Mouse (Mus musculus): Measurements from ENCODE around the gene Traf7.

The Traf7 gene

GRCm38 (mm10) chr17:24527723-24528559, at the start of gene Traf7:
Gene Traf7, minus strand, starts transcription at chr17:24527938.
- peak; percentile 90 for DNase-seq (ENCODE audit: low spot score)

GRCm38 (mm10) chr17:24573811-24574210, 46.1 kb upstream of the Traf7 start:
- no peak for DNase-seq (ENCODE audit: low spot score)

GRCm38 (mm10) chr17:24572651-24573245, 45.0 kb upstream of the Traf7 start:
- no peak for DNase-seq (ENCODE audit: low spot score)

GRCm38 (mm10) chr17:24569837-24570236, 42.1 kb upstream of the Traf7 start:
- no peak for DNase-seq (ENCODE audit: low spot score)

GRCm38 (mm10) chr17:24567034-24567779, 39.5 kb upstream of the Traf7 start:
- peak; percentile 60 for DNase-seq (ENCODE audit: low spot score)

GRCm38 (mm10) chr17:24565792-24566191, 38.1 kb upstream of the Traf7 start:
- DNase-seq (ENCODE audit: low spot score), result no peak

GRCm38 (mm10) chr17:24565092-24565491, 37.4 kb upstream of the Traf7 start:
- DNase-seq (ENCODE audit: low spot score), result no peak

- no peak for DNase-seq (ENCODE audit: low spot score)
Observed at GRCm38 (mm10) chr17:24564422-24564821, 36.7 kb upstream of the Traf7 start.

GRCm38 (mm10) chr17:24563638-24564037, 35.9 kb upstream of the Traf7 start:
- DNase-seq (ENCODE audit: low spot score), result no peak

- no peak for DNase-seq (ENCODE audit: low spot score)
Observed at GRCm38 (mm10) chr17:24561592-24561991, 33.9 kb upstream of the Traf7 start.

GRCm38 (mm10) chr17:24560301-24561028, 32.7 kb upstream of the Traf7 start:
- no peak for DNase-seq (ENCODE audit: low spot score)

- DNase-seq (ENCODE audit: low spot score), result no peak
Observed at GRCm38 (mm10) chr17:24559146-24559545, 31.4 kb upstream of the Traf7 start.

GRCm38 (mm10) chr17:24558600-24559099, 30.9 kb upstream of the Traf7 start:
- DNase-seq (ENCODE audit: low spot score), result no peak

- DNase-seq (ENCODE audit: low spot score), result no peak
Observed at GRCm38 (mm10) chr17:24557091-24557490, 29.4 kb upstream of the Traf7 start.

GRCm38 (mm10) chr17:24551050-24551444, 23.3 kb upstream of the Traf7 start:
- DNase-seq (ENCODE audit: low spot score), result no peak

GRCm38 (mm10) chr17:24550416-24551049, 22.8 kb upstream of the Traf7 start:
- peak; percentile 84 for DNase-seq (ENCODE audit: low spot score)

- peak; percentile 99 for DNase-seq (ENCODE audit: low spot score)
Observed at GRCm38 (mm10) chr17:24549618-24550415, 22.1 kb upstream of the Traf7 start, which contains the start of gene Pkd1. Gene Pkd1, plus strand, starts transcription at chr17:24549834.

- DNase-seq (ENCODE audit: low spot score), result no peak
Observed at GRCm38 (mm10) chr17:24548921-24549617, 21.3 kb upstream of the Traf7 start.

- no peak for DNase-seq (ENCODE audit: low spot score)
Observed at GRCm38 (mm10) chr17:24548435-24548834, 20.7 kb upstream of the Traf7 start.

GRCm38 (mm10) chr17:24546234-24546633, 18.5 kb upstream of the Traf7 start:
- no peak for DNase-seq (ENCODE audit: low spot score)
